Mouse (Mus musculus) left cerebral cortex, postnatal 4 days (tissue): ENCODE data around the gene Cggbp1. TPM values are rescaled to one million over a fixed set of nuclear protein-coding genes. Genes with fewer than 3 reads are reported as not detected.

ENCODE experiments used
- DNase-seq: peaks from one replicate; pipeline ENCODE4 v3.0.0-alpha.2; 2022
- intact Hi-C: fragments of 180-260 bp; cut with DNase I; formaldehyde crosslinking; loops from one replicate; pipeline ENCODE4 v1.15.1; 2025
- total RNA-seq, 2 experiments: library from RNA; stranded (reverse); gene quantifications; 2 replicates each; pipeline ENCODE4 v1.2.3; 2021

The Cggbp1 gene
- total RNA-seq, 2 experiments from 2014 or later = 76.0 to 87.3 TPM

- DNase-seq = no peak
- intact Hi-C loops = no loop called here
Observed at GRCm38 (mm10) chr16:64872841-64873240, 21.0 kb downstream of the Cggbp1 start.

- DNase-seq = peak; percentile 29
- intact Hi-C loops = no loop called here
Observed at GRCm38 (mm10) chr16:64873416-64874305, 21.9 kb downstream of the Cggbp1 start.

- DNase-seq = no peak
- intact Hi-C loops = no loop called here
Observed at GRCm38 (mm10) chr16:64875384-64875783, 23.6 kb downstream of the Cggbp1 start.

GRCm38 (mm10) chr16:64875822-64876221, 24.0 kb downstream of the Cggbp1 start:
- intact Hi-C loops = no loop called here
- DNase-seq = no peak

GRCm38 (mm10) chr16:64876631-64877265, 25.0 kb downstream of the Cggbp1 start:
- intact Hi-C loops = no loop called here

GRCm38 (mm10) chr16:64877314-64877713, 25.5 kb downstream of the Cggbp1 start:
- no peak for DNase-seq
- intact Hi-C loops = no loop called here

More at GRCm38 (mm10) chr16:64876631-64877265, 25.0 kb downstream of the Cggbp1 start:
- no peak for DNase-seq

GRCm38 (mm10) chr16:64878611-64879132, 26.9 kb downstream of the Cggbp1 start:
- intact Hi-C loops = no loop called here
- no peak for DNase-seq

- DNase-seq = no peak
- intact Hi-C loops = no loop called here
Observed at GRCm38 (mm10) chr16:64879735-64880134, 27.9 kb downstream of the Cggbp1 start.

- DNase-seq = no peak
Observed at GRCm38 (mm10) chr16:64880986-64881385, 29.2 kb downstream of the Cggbp1 start.

GRCm38 (mm10) chr16:64881442-64881841, 29.6 kb downstream of the Cggbp1 start:
- intact Hi-C loops = no loop called here
- DNase-seq = no peak

More at GRCm38 (mm10) chr16:64880986-64881385, 29.2 kb downstream of the Cggbp1 start:
- intact Hi-C loops = no loop called here

GRCm38 (mm10) chr16:64883896-64884295, 32.1 kb downstream of the Cggbp1 start:
- DNase-seq = no peak
- intact Hi-C loops = no loop called here

GRCm38 (mm10) chr16:64884420-64884838, 32.6 kb downstream of the Cggbp1 start:
- DNase-seq = no peak
- intact Hi-C loops = no loop called here

GRCm38 (mm10) chr16:64885142-64885541, 33.3 kb downstream of the Cggbp1 start:
- no peak for DNase-seq
- intact Hi-C loops = no loop called here

GRCm38 (mm10) chr16:64885547-64885946, 33.8 kb downstream of the Cggbp1 start:
- DNase-seq = no peak
- intact Hi-C loops = no loop called here

GRCm38 (mm10) chr16:64889496-64889895, 37.7 kb downstream of the Cggbp1 start:
- intact Hi-C loops = no loop called here

GRCm38 (mm10) chr16:64899084-64899483, 47.3 kb downstream of the Cggbp1 start:
- no peak for DNase-seq
- intact Hi-C loops = no loop called here

More at GRCm38 (mm10) chr16:64889496-64889895, 37.7 kb downstream of the Cggbp1 start:
- no peak for DNase-seq

- no peak for DNase-seq
- intact Hi-C loops = no loop called here
Observed at GRCm38 (mm10) chr16:64903328-64903727, 51.5 kb downstream of the Cggbp1 start.

GRCm38 (mm10) chr16:64907112-64907511, 55.3 kb downstream of the Cggbp1 start:
- no peak for DNase-seq
- intact Hi-C loops = loop anchor here (5.0 kb wide), 2 partner anchors 565 to 590 kb away; no protein-coding TSS in a partner anchor

GRCm38 (mm10) chr16:64908747-64909146, 57.0 kb downstream of the Cggbp1 start:
- intact Hi-C loops = loop anchor here (5.0 kb wide), 2 partner anchors 564 to 589 kb away; no protein-coding TSS in a partner anchor

More at GRCm38 (mm10) chr16:64908747-64909146, 57.0 kb downstream of the Cggbp1 start:
- no peak for DNase-seq
